Mouse (Mus musculus): ENCODE measurements around the gene 4930524B15Rik.

The 4930524B15Rik gene

DNA sequence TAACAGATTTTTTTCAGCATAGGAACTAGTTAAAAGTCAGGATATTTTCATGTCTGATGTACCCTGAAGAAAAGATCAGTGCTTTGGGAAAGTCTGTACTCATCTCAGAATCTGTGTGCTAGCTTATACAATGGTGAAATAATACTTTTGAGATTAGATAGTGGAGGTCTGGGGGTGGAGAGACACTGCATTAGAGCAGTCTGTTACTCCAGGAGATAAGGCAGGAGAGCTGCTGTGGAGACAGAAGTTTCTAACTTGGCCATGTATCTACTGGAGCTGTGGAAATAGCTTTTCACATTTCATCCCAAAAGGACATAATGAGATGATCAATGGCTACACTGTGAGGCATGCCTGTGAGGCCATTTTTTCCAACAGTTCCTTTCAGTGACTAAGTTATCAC is 17.9 kb downstream of the 4930524B15Rik start:
- DNase-seq (ENCODE audit: low spot score in 2 of 2) = no peak

DNA sequence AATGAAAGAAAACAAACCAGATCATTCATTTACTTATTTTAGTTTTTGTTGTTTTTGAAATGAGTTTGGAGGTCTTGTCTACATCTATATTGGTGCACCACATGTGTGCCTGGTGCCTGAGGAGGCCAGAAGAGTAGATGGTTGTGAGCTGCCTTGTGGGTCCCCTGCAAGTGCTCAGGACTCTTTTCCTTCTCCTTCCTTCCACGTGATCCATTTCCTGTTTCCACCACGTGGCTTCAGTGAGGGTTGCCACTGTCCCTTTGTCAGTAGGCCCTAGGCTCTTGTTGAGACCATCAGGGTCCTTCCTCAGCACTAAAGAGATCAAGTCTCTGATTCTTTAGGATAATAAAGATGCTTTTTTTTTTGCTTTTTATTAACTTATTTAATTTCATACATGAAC is 19.4 kb downstream of the 4930524B15Rik start:
- DNase-seq (ENCODE audit: low spot score in 2 of 2) = no peak

DNA sequence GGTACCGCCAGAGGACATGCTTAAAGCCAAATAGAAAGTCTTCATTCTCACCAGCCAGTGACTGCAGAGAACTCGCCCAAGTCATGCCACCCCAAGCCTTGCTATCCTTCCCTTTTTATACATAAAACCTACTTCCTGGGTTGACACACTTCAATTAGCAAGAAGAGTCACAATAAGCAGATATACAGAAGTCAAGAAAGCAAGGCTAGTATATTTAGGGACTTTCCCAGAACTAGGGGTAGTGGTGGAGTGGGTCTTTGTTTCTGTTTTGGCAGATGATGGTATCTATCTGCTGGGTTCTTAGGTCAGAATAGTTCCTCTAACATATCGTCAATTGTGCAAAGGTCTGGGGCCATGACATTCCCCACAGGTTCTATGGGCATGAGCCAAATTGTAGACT is 27.1 kb downstream of the 4930524B15Rik start:
- no peak for DNase-seq (ENCODE audit: low spot score in 2 of 2)

DNA sequence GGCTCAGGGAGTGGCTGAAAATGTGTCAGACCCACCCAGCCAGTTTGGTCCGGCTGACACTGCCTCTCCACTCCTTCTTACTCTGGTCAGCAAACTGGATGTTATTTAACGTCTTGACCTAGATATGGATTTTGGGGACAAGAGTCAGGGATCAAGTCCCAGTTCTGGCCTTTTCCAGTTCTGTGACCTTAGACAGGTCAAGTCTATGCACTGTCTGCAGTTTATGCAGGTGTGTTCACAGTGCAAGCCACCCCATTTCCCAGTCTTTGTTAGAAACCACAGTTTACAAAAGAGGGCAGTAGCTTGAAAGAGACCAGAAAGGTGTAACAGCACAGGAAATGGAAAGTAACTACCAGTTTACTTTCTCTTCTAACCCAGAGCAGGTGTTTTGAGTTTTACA is 34.3 kb downstream of the 4930524B15Rik start:
- DNase-seq (ENCODE audit: low spot score in 2 of 2) = no peak

DNA sequence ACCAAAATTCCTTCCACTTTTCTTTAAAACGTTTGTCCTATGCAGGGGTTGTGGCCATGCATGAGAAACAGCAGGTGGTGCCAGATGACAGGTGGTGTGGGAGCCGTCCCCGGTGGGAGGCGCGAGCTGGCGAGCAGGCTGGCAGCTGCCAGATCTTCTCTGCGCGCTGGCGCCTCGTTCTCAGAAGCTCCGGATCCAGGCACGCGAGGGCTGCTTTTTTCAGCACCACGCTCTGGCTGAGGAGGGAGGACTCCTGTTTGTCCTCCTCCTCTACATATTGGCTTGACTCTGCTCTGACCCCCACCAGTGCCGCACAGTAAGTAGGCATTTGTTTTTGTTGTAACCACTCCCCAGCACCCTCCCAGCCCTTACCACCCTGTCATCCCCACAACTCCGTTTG is 34.9 kb downstream of the 4930524B15Rik start, which contains the start of gene Nsg2:
TSS of gene Nsg2 (plus strand) at position 183 of the 400 bp plus-strand sequence.
- peak; percentile 95 to 96 for DNase-seq (ENCODE audit: low spot score in 2 of 2)

DNA sequence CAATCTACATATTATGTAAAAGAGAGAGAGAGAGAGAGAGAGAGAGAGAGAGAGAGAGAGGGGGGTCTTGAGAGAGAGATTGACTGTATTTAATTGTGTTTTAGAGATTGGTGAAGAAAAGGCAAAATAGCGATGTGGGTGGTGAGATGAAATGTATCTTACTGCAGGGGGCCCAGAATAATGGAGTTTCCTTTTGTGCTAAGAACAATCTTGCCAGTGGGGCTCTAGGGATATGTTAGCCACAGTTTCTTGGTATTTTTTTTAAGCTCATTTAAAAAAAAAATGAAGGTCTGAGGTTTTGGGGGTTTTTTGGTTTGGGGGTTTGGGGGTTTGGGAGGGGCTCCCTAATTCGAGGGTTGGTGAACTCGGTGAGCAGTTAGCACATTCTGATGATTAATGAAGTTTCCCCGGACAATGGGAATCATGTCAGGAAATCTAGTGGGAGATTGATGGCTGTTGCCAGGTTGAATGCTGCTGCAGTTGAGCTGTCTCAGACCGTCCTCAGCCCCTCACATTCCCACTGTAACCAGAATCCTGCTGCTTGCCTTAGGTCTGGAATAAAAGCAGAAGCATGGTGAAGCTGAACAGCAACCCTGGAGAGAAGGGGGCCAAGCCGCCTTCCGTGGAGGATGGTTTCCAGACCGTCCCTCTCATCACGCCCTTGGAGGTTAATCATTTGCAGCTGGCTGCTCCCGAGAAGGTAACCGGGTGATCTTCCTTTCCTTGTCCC is 36.0 kb downstream of the 4930524B15Rik start:
- DNase-seq (ENCODE audit: low spot score in 2 of 2) = peak in 1 of 2 experiments; percentile 44

DNA sequence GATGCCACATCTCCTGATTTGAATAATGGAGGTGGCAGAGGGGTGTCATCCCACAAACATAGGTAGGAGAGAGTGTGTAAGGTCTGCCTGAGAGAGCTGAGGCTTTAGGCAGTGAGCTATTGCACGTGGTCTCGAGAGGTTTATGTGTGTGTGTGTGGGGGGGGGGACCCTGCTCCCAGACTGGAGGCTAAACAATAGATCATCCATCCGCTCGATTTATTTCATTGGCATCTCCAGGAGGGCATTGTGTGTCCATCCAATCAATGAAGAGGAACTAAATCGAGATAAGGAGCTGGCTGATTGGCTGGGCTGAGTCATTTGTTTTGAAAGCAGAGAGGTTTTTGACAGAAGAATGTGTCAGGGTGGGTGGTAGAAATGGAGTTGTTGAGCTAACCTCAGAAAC is 37.3 kb downstream of the 4930524B15Rik start:
- peak; percentile 51 to 80 for DNase-seq (ENCODE audit: low spot score in 2 of 2)

DNA sequence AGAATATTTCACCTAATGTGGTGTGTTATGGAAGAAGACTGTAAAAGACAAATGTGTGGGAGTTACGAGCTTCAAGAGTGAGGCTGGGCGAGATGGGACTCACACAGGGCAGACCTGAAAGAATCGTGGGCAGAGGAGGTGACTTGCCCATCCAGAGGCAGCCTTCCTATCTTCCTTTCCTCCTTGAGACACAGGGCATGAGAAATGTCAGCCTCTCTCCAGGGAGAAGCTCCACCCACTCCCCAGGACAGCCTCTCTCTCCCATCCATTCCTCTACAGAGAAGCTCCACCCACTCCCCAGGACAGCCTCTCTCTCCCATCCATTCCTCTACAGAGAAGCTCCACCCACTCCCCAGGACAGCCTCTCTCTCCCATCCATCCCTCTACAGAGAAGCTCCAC is 42.7 kb downstream of the 4930524B15Rik start:
- peak in 1 of 2 experiments; percentile 33 for DNase-seq (ENCODE audit: low spot score in 2 of 2)

DNA sequence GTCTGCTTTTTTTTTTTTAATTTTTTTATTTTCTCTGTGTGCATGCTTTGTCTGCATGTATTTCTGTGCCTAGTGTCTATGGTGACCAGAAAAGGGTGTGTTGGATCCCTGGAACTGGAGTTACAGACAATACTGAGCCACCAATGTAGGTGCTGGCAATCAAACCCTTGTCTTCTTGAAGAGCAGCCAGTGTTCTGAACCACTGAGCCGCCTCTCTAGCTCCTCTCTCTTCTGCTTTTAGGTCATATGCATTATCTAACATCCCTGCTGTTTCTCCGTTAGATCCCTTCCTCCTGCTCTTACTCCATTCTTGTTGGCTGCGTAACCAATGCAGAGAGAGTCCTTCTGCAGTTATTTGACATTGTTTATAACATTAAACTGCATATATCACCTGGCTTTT is 43.5 kb downstream of the 4930524B15Rik start:
- no peak for DNase-seq (ENCODE audit: low spot score in 2 of 2)

DNA sequence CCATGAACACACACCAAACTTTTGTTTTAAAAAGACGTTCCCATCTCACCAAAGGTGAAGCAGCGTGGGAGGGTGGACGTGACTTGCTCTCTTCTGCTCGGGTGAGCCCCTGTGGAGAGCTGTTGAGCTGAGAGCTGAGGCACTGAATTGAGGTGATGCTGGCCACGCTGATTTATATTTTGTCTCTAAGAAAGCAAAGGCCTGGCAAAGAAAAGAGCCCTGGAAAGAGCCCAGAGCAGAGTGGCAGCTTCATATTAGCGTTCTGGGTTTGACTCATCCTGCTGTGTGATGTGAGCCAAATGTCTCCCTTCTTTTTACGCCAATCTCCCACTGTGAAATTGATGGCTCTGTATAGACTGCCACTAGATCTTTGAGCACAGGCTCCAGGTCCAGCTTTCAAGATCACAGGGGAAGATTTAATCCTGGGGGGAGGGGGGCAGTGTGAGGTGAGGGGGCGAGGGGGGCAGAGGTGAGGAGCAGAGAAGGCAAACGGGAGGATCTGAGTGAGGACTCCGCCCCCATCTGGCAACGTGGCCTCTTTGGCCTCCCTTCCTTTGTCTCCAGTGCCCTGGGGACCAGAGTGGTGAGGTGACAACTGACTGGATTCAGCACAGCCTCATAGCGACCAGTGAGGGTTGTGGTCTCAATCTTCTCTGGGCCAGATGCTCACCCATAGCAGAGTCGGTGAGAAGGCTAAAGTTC is 44.7 kb downstream of the 4930524B15Rik start:
- peak in 1 of 2 experiments; percentile 56 for DNase-seq (ENCODE audit: low spot score in 2 of 2)

DNA sequence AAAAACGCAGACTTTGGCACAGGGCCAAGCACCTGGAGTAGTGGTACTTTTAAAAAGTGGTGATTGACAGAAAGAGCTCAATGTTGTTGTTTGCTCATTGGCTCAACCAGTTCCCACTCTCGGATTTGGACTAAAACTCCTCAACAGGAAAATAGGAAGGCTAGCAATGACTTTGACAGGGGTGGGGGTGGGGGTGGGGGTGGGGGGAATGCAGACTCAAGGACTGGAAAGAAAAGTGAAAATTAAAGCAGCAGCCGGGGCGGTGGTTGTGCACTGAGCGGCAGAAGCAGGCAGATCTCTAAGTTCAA is 45.2 kb downstream of the 4930524B15Rik start:
- DNase-seq (ENCODE audit: low spot score in 2 of 2) = no peak

DNA sequence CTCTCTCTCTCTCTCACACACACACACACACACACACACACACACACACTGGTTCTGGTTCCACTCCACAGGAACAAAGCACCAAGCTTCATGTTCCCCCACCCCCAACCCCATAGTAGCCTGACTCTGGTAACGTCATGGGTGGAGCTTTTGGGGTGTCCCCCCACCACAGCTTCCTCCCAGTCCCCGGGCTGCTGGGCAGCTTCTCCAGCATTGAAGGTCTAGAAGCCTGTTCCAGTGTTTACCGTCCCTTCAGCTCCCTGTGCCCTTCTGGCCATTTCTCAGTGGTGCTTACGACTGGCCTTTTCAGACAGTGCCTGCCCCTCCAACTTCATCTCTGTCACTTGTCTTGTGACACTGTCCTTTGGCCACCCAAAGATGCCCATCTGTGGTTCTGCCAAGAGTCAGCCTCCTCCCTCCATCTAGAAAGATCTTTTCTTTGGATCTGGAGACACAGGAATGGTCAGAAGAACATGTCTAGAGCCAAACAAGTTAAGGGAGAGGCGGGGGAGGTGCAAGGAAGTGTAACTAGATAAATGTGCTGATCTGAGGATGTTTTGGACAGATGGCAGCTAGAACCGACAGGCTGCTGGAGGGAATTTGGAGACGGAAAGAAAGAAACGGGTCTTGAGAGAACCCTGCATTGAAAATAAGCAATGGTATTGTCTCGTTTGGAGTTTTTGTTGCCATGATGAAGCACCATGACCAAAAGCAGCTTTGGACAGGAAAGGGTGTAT is 46.6 kb downstream of the 4930524B15Rik start:
- peak; percentile 62 to 77 for DNase-seq (ENCODE audit: low spot score in 2 of 2)

DNA sequence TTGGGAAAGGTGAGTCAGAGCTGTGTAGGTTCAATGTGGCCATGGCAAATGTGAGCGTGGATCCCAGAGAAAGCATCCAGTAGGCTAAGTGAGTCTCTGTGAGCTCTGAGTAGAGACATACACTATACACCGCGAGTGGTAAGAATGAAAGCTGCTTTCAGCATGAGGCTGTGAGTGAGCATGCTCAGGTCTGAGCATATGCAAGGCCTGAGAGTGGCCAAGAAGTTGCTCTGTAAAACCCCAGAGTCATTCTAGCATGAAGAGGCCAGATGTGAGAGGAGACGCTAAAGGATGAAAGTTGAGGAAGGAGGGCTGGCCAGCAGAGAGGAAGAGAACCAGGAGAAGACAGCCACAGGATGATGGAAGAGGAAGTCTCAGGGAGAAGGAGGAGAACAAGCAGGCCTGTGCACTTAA is 47.6 kb downstream of the 4930524B15Rik start:
- no peak for DNase-seq (ENCODE audit: low spot score in 2 of 2)

DNA sequence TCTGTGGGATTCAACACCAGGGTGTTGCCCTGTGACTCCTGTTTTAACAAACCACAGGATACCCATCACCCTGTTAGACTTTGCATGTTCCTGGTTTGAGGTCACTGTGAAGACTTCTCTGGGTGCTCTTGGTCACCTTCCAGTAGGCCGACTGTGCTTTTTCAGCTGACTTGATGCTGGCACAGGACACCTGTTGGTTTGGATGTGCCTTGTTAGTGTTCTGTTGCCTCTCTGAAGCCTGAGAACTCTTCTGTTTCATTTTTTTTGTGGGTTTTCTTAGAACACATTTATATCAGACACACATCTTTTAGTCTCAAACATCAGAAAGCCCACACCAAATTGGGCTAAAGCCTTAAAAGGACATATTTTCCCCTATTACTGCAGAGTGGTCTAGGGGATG is 48.2 kb downstream of the 4930524B15Rik start:
- no peak for DNase-seq (ENCODE audit: low spot score in 2 of 2)

DNA sequence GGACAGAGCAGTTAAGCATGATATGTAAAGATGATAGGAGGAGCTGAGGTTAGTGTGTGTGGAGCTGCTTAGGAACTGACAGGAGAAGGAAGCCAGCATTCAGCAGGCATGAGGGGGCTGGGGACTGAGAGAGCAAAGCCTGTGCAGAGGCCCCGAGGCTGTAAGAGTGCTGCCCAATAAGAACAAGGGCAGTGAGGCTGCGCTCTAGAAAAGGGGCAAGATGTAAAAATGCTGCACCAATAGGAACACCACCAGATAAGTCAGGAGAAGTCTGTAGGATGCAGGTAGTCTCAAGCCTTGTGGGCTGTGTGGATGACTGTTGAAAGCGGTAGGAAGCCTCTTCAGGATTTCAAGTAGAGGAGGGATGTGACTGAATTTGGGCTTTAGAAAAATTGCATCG is 52.8 kb downstream of the 4930524B15Rik start:
- DNase-seq (ENCODE audit: low spot score in 2 of 2) = no peak

DNA sequence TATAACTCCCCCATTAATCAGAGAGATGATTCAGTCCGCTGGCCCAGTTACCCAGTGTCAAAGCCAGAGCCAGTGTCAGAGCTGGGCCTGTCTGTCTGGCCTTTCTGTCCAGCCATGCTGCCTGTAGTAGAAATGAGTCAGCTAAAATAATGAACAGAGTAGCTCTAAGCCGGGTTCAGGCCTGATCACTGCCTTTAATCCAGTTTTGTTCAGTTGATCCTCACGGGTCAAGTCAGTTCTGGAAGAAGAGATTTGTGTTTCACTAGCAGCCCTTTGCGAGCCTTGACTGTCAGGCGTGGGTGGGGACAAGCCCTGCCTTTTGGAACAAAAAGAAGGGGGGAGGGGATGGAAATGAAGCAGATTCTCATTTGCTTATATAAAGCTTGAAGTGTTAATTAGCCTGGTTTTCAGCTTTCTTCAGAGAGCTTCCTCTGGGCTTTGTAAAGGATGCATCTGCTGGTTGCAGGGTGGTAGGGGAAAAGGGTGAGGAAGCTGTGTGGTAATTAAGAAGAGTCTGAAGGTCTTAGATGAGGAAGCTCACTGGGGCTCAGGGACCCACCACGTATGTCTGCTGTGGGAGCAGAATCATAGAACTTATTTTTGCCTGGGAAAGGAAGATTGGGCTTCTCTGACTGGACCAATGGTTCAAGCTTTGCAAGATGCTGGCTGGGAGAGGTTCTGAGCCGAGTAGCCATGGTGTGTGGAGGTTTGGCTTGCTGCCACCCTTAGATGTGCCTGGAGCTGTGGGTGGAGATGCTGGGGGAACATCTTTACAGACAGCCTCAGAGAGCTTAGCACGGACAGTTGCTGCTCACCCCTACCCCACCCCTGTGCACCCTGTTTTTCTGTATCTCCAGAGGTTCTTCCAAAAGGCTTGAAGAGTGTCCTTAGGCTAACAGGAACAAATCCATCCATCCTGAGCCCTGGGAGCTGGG is 54.9 kb downstream of the 4930524B15Rik start:
- DNase-seq (ENCODE audit: low spot score in 2 of 2) = peak; percentile 60 to 80

DNA sequence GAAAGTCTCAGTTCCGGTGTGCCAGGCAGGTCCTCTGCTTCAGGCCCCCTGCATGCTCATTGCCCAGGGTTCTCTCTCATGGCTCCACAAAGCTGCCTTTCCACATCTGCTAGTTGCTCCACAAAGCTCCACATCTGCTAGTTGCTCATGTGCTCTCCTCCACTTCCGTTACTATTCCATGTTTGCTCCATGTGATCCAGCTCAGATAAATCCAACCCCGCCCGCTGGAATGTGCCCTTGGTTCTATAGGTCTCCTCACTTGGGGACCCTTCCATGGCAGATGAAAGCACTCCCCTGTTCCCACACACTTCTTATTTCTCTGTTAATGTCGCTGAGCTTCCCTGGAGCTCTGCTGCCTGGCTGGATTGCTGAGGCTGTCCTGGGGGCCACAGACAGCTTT is 61.2 kb downstream of the 4930524B15Rik start:
- DNase-seq (ENCODE audit: low spot score in 2 of 2) = no peak

DNA sequence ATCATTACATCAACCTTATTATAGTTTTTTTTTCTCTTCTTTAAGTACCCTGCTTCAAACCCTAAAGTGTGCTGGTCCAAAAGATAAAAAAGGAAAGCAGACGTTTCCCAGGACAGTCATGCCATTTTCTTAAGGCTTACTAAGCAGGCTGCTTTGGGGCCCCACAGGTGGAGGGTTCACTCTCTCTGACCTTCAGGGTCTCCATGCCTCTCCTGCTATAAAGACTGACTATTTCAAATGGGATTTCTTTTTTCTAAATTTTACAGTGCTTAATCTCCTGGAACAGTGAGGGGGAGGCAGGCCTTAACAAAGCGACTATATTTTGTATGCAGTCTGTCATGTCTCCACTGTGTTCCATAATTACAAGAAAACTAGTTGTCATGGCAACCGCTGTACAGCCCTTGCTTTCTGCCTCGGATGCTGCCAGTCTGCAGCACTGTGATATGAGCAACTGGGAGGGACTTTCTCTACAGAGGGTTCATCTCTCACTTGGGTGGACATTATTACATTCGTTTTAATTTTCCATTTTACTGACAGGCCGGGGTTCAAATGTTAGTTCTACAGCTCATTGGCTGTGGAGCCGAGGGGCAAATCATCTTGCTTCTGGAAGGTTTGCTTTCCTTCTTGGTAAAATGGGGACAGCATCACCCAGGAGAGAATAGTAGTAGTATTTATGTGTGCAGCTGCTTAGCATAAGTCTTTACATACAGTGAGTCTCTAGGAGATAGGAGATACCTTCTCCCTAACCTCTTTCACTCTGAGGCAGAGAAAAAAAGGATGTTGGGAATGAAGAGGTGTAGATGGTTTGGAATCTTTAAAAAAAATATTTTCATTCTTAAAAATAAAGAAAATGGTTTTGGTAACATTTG is 62.3 kb downstream of the 4930524B15Rik start:
- DNase-seq (ENCODE audit: low spot score in 2 of 2) = peak; percentile 68 to 90

DNA sequence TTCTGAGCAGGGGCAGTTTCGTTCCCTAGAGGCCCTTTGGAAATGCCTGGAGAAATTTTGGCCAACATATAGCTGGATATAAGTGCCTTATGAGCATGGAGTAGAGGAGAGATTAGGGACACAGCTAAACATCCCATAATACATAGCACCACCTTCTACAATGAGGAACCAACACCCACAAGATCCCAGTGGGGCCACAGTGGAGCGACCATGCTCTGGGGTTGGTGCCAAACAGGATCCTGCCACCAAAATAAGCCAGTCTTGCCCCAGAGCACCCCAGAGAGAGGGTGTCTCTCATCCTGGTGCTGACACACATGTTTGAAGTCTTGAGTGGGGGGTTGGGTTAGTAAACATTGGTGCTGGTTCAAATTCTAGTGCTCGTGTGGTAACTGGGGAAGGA is 63.2 kb downstream of the 4930524B15Rik start:
- no peak for DNase-seq (ENCODE audit: low spot score in 2 of 2)
